Mouse (Mus musculus) limb, embryonic 11.5 days (tissue): ENCODE measurements around the gene Mxd4. TPM values are rescaled to one million over a fixed set of nuclear protein-coding genes. Genes with fewer than 3 reads are reported as not detected.

Source experiments
- ATAC-seq: fragments of 200-750 bp; cut with Nextera tagmentation; 2 replicates; pipeline ENCODE4 v1.8.0; 2017; ENCODE audit warnings: low read depth; ENCODE audit not compliant: insufficient number of reproducible peaks, low FRiP score, low TSS enrichment
- DNase-seq: peaks from one replicate; pipeline ENCODE4 v3.0.0-alpha.2; 2015; ENCODE audit warnings: low spot score
- H3K27ac ChIP-seq: fragments of 300-500 bp; sonication (generic); replicated peaks from 2 replicates; pipeline ENCODE4 v1.5.1; 2014; ENCODE audit warnings: low read depth, mild to moderate bottlenecking, low read length
- H3K27me3 ChIP-seq: fragments of 300-500 bp; sonication (generic); 2 replicates; pipeline ENCODE4 v1.6.1; 2014; ENCODE audit warnings: mild to moderate bottlenecking, low read length, mixed read lengths; ENCODE audit not compliant: control insufficient read depth, insufficient read depth
- H3K36me3 ChIP-seq: fragments of 300-500 bp; sonication (generic); 2 replicates; pipeline ENCODE4 v1.6.1; 2014; ENCODE audit warnings: mild to moderate bottlenecking, low read length, moderate library complexity, mixed read lengths; ENCODE audit not compliant: control insufficient read depth, insufficient read depth
- H3K4me1 ChIP-seq: fragments of 300-500 bp; sonication (generic); 2 replicates; pipeline ENCODE4 v1.6.1; 2014; ENCODE audit warnings: low read length, mixed read lengths; ENCODE audit not compliant: control insufficient read depth, insufficient read depth
- H3K4me2 ChIP-seq: fragments of 300-500 bp; sonication (generic); 2 replicates; pipeline ENCODE4 v1.6.1; 2014; ENCODE audit warnings: low read depth, mild to moderate bottlenecking, moderate library complexity; ENCODE audit not compliant: severe bottlenecking
- H3K4me3 ChIP-seq: fragments of 300-500 bp; sonication (generic); 2 replicates; pipeline ENCODE4 v1.5.1; 2014; ENCODE audit warnings: low read depth, low read length
- H3K9ac ChIP-seq: fragments of 300-500 bp; sonication (generic); 2 replicates; pipeline ENCODE4 v1.6.1; 2014; ENCODE audit warnings: mild to moderate bottlenecking, low read length
- H3K9me3 ChIP-seq: fragments of 300-500 bp; sonication (generic); 2 replicates; pipeline ENCODE4 v1.6.1; 2016; ENCODE audit warnings: low read length; ENCODE audit not compliant: control insufficient read depth
- WGBS: fragments of 180-500 bp; shearing (Covaris S2); extraction: QIAGEN DNeasy Blood & Tissue Kit; methylation state at CpG from one replicate; pipeline ENCODE4 v1.1.7; 2014; 5-methylcytosine and 5-hydroxymethylcytosine counted together
- polyA plus RNA-seq: library from polyadenylated mRNA; unstranded; fragments of >200 nt; fragmentation: Nextera tagmentation; extraction: Ambion mirVana; gene quantifications from 2 replicates; pipeline ENCODE4 v1.2.1, GENCODE M21; 2014

The Mxd4 gene
- polyA plus RNA-seq, 1 experiment from 2014 or later, result 28.3 TPM

DNA sequence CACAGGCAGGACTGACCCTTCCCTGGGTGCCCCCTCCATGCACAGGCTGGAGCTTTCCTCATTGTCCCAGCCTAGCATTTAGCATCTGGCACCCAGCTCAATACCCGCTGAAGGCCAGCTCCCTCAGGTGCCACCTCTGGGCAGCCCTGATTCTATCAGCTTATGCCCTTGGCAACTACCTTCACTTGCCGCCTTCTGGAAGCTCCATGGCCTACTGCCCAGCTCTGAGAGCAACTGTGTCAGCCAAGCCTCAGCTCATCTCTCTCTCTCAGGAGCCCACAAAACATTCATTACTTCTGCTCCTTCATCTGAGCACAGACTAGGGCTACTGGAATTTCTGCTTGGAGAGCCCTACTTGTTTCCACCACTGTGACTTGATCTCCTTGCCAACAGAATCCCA is 38.0 kb upstream of the Mxd4 start:
- no peak for ATAC-seq

DNA sequence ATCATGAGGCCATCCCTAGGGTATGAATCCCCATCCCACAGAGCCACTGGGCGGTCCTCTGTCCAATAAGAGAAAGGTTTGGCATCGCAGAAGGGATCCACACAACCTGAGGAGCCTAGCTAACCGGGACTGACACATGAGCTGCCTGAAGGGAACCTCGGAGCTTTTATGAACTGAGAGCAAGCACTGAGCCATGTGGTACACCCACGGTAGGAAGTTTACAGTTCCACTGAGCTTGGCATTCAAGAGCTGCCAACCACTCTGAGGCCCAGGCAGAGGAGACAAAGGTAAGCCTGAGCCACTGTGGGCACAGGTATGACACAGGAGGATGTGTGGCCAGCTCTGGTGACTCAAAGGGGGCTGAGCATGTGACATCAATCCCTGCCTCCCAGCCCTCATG is 37.0 kb upstream of the Mxd4 start:
- Histone ChIP-seq H3K9me3 (no peaks in the 10 kb centered on the region), H3K27ac (no peak overlapping the region), H3K4me2 (no peak overlapping the region), H3K27me3 (no peaks in the 10 kb centered on the region), H3K4me1 (no peaks in the 10 kb centered on the region), H3K36me3 (no peaks in the 10 kb centered on the region), H3K9ac (no peak overlapping the region), H3K4me3 (no peak overlapping the region)
- DNase-seq (no peak), ATAC-seq (no peak)
- WGBS, result 85% methylated on average over 5 of the region's 5 CpGs

More for the DNA sequence above, 38.0 kb upstream of the Mxd4 start:
- Histone ChIP-seq H3K4me3 (no peak overlapping the region), H3K27me3 (no peaks in the 10 kb centered on the region), H3K9me3 (no peaks in the 10 kb centered on the region), H3K36me3 (no peaks in the 10 kb centered on the region), H3K9ac (no peak overlapping the region), H3K27ac (no peak overlapping the region), H3K4me1 (no peaks in the 10 kb centered on the region), H3K4me2 (no peak overlapping the region)
- WGBS, result 92% methylated on average over 2 of the region's 2 CpGs
- DNase-seq, result no peak

DNA sequence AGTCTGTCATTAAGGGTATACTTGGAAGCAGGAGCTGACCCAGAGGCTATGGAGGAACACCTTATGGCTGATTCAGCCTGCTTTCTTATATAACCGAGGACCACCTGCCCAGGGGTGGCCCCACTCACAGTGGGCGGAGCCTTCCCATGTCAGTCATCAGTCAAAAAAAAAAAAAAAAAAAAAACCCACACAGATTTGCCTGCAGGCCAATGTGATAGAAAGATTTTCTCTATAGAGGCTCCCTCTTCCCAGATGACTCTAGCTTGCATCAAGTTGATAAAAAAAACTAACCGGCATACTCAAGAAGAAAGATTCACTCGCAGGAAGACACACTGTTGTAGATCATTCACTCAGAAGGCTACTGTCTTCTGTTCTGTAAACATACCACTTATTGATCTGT is 32.5 kb upstream of the Mxd4 start:
- Histone ChIP-seq H3K27ac (no peak overlapping the region), H3K9ac (no peak overlapping the region), H3K36me3 (no peaks in the 10 kb centered on the region), H3K4me2 (no peak overlapping the region), H3K9me3 (no peaks in the 10 kb centered on the region), H3K4me3 (no peak overlapping the region), H3K4me1 (no peaks in the 10 kb centered on the region), H3K27me3 (no peaks in the 10 kb centered on the region)
- ATAC-seq, result no peak
- WGBS, result 81% methylated on average over 4 of the region's 4 CpGs
- DNase-seq, result no peak

DNA sequence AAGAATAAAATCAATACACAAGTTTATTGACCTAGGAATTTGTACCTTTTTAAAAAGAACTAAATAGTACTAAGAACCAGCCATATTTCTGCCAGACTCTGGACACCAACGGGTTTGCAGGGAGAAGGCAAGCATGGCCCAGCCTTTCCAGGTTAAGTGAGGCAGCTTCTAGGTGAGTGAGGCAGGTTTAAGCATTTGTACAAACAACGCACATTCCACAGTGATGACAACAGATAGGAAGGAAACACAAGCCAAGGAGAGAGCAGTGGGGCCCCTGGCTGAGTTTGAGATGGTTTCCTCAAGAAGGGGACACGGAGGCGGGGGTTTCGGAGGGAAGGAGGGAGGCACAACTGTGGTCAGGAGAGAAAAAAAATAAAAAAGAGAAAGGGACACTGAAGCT is 31.2 kb upstream of the Mxd4 start:
- WGBS, result 75% methylated on average over 5 of the region's 5 CpGs
- H3K4me2 ChIP-seq, result no peak overlapping the region
- DNase-seq, result no peak
- ATAC-seq, result no peak
- no peaks in the 10 kb centered on the region for H3K36me3 ChIP-seq
- no peak overlapping the region for H3K9ac ChIP-seq
- no peak overlapping the region for H3K4me3 ChIP-seq
- H3K27me3 ChIP-seq, result no peaks in the 10 kb centered on the region
- H3K9me3 ChIP-seq, result no peaks in the 10 kb centered on the region
- no peaks in the 10 kb centered on the region for H3K4me1 ChIP-seq
- no peak overlapping the region for H3K27ac ChIP-seq

DNA sequence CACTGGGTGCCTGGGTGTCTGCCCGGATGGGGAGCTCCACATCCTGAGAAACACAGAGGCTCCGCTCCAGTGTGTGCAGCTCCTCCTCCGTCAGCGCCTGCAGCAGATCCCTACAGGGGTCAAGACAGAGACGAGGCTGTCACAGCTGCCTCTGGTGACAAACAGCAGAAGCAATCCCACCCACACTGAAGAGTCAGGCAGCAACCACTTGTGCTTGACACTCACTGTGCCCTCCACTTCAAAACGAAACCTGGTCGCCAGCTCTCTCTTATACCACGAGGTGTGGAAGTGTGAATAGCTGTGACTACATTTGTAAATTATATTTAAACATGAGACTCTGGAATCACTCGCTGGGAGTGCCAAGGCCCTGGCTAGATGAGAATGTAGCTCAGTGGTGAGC is 30.2 kb upstream of the Mxd4 start:
- H3K4me3 ChIP-seq, result no peak overlapping the region
- no peaks in the 10 kb centered on the region for H3K4me1 ChIP-seq
- H3K9ac ChIP-seq, result no peak overlapping the region
- ATAC-seq, result no peak
- no peak for DNase-seq
- H3K36me3 ChIP-seq, result no peaks in the 10 kb centered on the region
- H3K27ac ChIP-seq, result no peak overlapping the region
- no peaks in the 10 kb centered on the region for H3K27me3 ChIP-seq
- no peak overlapping the region for H3K4me2 ChIP-seq
- WGBS, result 41% methylated on average over 9 of the region's 9 CpGs
- H3K9me3 ChIP-seq, result no peaks in the 10 kb centered on the region

DNA sequence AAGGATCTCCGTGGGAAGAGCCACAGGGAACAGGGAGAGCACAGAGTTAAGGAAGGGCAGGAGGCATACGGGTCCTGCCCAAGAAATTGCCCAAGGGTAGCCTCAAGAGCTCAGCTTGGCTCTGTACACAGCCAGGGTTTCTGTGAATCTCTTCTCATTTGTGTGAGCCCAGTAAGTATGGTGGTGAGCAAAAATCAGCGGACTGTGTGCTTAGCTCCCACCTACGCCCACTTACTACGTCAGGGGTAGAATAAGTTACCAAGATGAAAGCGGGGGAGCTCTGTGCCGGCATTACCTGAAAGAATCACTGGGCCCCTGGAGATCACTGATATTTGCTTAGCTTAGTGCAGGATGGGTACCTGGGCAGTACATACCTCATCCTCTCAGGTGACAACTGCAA is 28.5 kb upstream of the Mxd4 start:
- no peaks in the 10 kb centered on the region for H3K4me1 ChIP-seq
- H3K4me3 ChIP-seq, result no peak overlapping the region
- no peaks in the 10 kb centered on the region for H3K9me3 ChIP-seq
- no peak for DNase-seq
- 86% methylated on average over 7 of the region's 7 CpGs for WGBS
- ATAC-seq, result no peak
- no peak overlapping the region for H3K4me2 ChIP-seq
- no peak overlapping the region for H3K9ac ChIP-seq
- H3K27me3 ChIP-seq, result no peaks in the 10 kb centered on the region
- no peak overlapping the region for H3K27ac ChIP-seq
- no peaks in the 10 kb centered on the region for H3K36me3 ChIP-seq

DNA sequence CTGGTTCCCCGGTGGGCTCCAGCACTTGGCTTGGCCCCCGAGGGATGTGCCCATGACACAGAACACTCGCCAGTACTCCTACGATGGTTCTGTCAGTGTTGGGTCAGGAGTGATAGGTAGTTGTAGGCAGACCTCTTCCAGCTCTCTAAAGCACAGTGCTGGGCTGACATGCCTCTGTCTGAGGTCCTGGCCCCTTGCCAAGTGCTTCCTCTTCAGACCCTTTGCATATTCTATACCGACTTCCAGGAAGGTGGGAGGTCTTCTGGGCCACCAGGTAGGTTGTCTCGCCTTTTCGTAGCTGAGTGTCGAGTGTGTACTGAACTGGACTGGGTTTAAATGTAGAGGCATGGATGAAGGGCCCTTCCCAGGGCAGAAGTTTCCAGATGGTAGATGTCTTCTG is 26.1 kb upstream of the Mxd4 start:
- DNase-seq (no peak), ATAC-seq (no peak)
- WGBS, result 83% methylated on average over 8 of the region's 8 CpGs
- H3K27ac ChIP-seq, result no peak overlapping the region
- no peaks in the 10 kb centered on the region for H3K9me3 ChIP-seq
- no peaks in the 10 kb centered on the region for H3K36me3 ChIP-seq
- no peak overlapping the region for H3K9ac ChIP-seq
- H3K27me3 ChIP-seq, result no peaks in the 10 kb centered on the region
- no peaks in the 10 kb centered on the region for H3K4me1 ChIP-seq
- no peak overlapping the region for H3K4me2 ChIP-seq
- H3K4me3 ChIP-seq, result no peak overlapping the region

DNA sequence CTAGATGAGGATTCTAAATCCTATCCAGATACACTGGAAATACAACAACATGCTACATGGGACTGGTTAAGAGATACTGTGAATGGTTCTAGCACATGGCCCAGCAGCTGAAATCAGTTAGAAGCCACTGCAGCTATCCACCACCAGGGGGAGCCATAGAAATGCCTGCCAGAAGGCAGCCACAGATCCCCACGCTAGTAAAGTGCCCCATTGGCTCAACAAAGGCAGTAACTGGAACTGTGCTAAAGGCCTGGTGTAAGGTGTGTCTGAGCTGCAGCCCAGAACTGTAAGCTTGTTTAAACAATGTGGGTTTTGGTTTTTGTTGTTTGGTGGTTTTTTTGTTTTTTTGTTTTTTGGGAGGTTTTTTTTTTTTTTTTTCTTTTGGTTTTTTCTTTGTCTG is 22.8 kb upstream of the Mxd4 start:
- H3K9me3 ChIP-seq, result no peaks in the 10 kb centered on the region
- H3K36me3 ChIP-seq, result no peaks in the 10 kb centered on the region
- 0% methylated on average over 1 of the region's 1 CpGs for WGBS
- H3K4me2 ChIP-seq, result no peak overlapping the region
- H3K27me3 ChIP-seq, result no peaks in the 10 kb centered on the region
- no peak overlapping the region for H3K27ac ChIP-seq
- no peak overlapping the region for H3K9ac ChIP-seq
- H3K4me1 ChIP-seq, result no peaks in the 10 kb centered on the region
- DNase-seq (peak; percentile 85), ATAC-seq (peak; percentile 68)
- H3K4me3 ChIP-seq, result no peak overlapping the region

DNA sequence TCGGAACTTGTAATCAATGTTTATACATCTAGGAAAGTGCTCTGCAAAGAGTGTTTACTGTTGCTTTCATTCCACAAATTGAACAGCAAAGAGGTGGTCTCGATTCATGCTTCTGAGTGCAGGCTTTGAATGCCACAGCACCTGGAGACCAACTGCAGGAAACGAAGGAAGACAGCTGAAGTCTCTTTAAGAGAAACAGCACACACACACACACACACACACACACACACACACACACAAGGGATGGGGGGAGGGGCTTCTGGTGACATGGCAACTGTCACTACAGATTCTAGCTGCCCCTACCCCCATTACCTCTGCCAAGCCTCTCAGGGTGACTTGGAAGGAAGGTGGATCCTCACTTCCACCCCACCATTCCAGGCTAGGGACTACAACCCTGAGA is 20.0 kb upstream of the Mxd4 start:
- Histone ChIP-seq H3K27me3 (no peaks in the 10 kb centered on the region), H3K4me2 (no peak overlapping the region), H3K9ac (no peak overlapping the region), H3K4me1 (no peaks in the 10 kb centered on the region), H3K4me3 (no peak overlapping the region), H3K27ac (no peak overlapping the region), H3K9me3 (no peaks in the 10 kb centered on the region), H3K36me3 (no peaks in the 10 kb centered on the region)
- ATAC-seq (no peak), DNase-seq (no peak)
- 55% methylated on average over 3 of the region's 3 CpGs for WGBS
